Mouse (Mus musculus) cortical plate, adult 2 months (tissue): Measurements from ENCODE around the gene Rundc1.

Source experiments
- CTCF ChIP-seq: fragments of 200-500 bp; IDR thresholded peaks from 2 replicates; pipeline ENCODE4 v1.5.1; 2011; ENCODE audit warnings: mild to moderate bottlenecking, control low read depth, low read length; ENCODE audit not compliant: insufficient read depth; ENCODE audit errors: extremely low read depth
- POLR2A ChIP-seq: fragments of 200-500 bp; IDR thresholded peaks from 2 replicates; pipeline ENCODE4 v1.6.1; 2011; ENCODE audit warnings: mild to moderate bottlenecking, low read length, control low read depth; ENCODE audit not compliant: insufficient read depth; ENCODE audit errors: extremely low read depth

DNA sequence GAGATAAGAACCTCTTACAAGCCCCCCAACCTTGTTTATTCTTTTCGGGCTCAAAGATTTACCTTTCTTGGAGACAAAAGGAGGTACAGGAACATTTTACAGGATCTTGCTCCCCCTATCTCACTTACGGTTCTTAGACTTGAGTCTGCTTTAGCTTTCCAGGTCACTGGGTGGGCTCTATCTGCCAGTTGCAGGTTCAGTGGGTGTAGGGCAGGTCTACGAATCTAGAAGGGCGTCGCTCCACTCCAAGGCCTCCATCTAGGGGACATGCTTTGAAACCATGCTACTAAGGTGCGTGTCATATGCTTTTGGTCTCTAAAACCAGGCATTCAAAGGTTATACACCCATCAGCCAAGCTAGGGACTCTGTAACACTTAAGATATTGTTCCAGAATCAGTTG, 59.4 kb downstream of the Rundc1 start:
- TF ChIP-seq POLR2A (no peak), CTCF (no peak)
